Mouse (Mus musculus) heart, adult 11 months (tissue): ENCODE results near the gene Olfr787.

Source experiments
- DNase-seq: peaks from one replicate; pipeline ENCODE4 v3.0.0; 2022

The Olfr787 gene

DNA sequence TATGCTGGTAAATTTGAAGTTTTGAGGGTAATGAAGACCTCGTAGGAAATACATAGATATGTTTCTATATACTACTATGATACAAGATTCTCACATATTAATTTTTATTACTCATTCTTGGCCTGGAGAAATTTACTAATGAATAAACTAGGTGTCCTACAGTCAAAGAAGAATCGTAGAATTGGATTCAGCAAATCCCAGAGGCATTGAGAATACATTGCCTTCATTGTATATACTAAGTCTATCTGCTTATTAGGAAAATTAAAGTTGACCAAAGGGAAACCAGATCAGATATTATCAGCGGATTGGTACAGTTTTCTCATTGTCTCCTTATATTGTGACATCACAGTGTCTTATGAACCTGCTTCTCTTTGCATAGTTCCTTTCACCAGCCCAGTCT, at the start of gene Olfr787:
Gene Olfr787 (plus strand): TSS at position 301 of the 400 bp plus-strand sequence.
- no peak for DNase-seq

GRCm38 (mm10) chr10:129427006-129427405, 34.7 kb upstream of the Olfr787 start, which contains the start of gene Olfr786:
TSS of gene Olfr786 (plus strand) at chr10:129427306.
- no peak for DNase-seq

DNA sequence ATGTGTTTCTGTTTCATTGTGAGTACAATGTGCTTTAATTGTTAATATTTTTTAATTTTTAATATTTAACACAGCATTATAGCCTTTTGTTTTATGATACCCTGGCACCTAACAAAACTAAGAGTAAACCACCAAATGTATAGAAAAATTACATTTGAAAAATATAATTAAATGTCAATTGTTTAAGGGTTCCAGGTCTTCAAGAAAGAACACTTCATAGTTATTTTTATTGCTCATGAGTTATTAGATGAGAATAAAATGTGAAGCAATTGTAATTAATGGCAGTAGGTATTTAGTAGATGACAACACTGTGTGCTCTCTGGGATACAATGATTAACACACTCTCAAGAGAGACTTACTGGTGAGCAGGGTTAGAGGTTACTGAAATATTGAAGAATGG, 9.0 kb downstream of the Olfr787 start, which contains the start of gene Olfr788:
Gene Olfr788 (plus strand): TSS at position 301 of the 400 bp plus-strand sequence.
- no peak for DNase-seq

- DNase-seq, result no peak
Observed at GRCm38 (mm10) chr10:129473256-129473655, 11.6 kb downstream of the Olfr787 start.

GRCm38 (mm10) chr10:129473723-129474122, 12.1 kb downstream of the Olfr787 start:
- no peak for DNase-seq

DNA sequence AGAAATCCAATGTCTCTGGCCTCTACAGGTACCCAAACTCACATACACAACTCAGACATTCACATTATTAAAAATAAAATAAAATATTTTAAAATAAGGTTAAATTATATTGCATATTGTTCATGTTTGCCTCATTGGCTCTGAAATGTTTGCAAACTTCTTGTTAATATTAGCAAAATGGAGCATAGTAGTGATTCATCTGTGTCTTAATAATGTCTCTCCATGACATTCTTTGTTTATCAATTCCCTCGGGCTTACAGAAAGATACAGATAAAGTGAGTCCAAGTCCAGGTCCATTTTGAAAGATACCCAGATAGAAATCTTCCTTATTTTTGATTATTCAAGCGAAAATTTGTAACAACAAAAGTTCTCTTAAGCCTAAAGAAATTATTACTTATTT, 22.8 kb downstream of the Olfr787 start, which contains the start of gene Olfr789:
Gene Olfr789 (plus strand): TSS at position 301 of the 400 bp plus-strand sequence.
- DNase-seq, result no peak

- no peak for DNase-seq
Observed at GRCm38 (mm10) chr10:129490101-129490500, 28.4 kb downstream of the Olfr787 start.

- no peak for DNase-seq
Observed at GRCm38 (mm10) chr10:129498192-129498591, 36.5 kb downstream of the Olfr787 start, which contains the start of gene Olfr790. TSS of gene Olfr790 (plus strand) at chr10:129498492.
